Mouse (Mus musculus) brain, embryonic 14.5 days (tissue): Measurements from ENCODE around the gene Map9. TPM values are rescaled to one million over a fixed set of nuclear protein-coding genes. Genes with fewer than 3 reads are reported as not detected.
"Not testable (repeated sequence)": the region's sequence is repeated elsewhere in the genome, so short reads cannot be mapped to it uniquely, and the experiment has no call there.

Experiments
- DNase-seq: peaks from one replicate; pipeline ENCODE4 v3.0.0-alpha.2; 2011; ENCODE audit warnings: low read depth
- CTCF ChIP-seq: fragments of 200-500 bp; IDR thresholded peaks from 2 replicates; pipeline ENCODE4 v1.5.1; 2012; ENCODE audit warnings: inconsistent platforms, mild to moderate bottlenecking, moderate library complexity, borderline replicate concordance; ENCODE audit not compliant: insufficient read depth, insufficient read length; ENCODE audit errors: extremely low read depth
- POLR2A ChIP-seq: fragments of 200-500 bp; IDR thresholded peaks from 2 replicates; pipeline ENCODE4 v1.6.1; 2012; ENCODE audit warnings: mild to moderate bottlenecking, inconsistent platforms, borderline replicate concordance; ENCODE audit not compliant: poor library complexity, insufficient read depth, insufficient read length, severe bottlenecking; ENCODE audit errors: extremely low read depth
- polyA plus RNA-seq: library from polyadenylated mRNA; depleted of rRNA; stranded (reverse); fragments of >200 nt; gene quantifications from 2 replicates; pipeline ENCODE4 v1.2.3, GENCODE M21; 2012; rRNA removed

Map9 gene
- polyA plus RNA-seq, 1 experiment, result 32.5 TPM

DNA sequence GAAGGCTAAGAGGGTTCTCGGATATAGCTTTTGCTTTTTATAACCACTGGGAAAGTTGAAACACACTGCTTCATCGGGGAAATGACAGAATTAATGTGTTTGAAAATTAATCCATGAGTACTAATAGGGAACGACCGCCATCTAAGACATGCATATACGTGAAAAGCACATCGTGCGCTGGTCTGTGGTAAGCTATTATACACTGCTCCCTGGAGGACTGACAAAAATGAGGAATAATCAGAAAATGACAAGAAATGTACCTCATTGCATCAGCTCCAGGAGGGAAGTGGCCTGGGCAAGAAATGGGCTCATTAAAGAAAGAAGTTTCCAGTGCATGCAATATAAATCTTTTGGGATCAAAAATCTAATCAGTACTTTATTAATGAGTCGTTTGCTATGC is 77.5 kb downstream of the Map9 start:
- peak; percentile 13 for DNase-seq

DNA sequence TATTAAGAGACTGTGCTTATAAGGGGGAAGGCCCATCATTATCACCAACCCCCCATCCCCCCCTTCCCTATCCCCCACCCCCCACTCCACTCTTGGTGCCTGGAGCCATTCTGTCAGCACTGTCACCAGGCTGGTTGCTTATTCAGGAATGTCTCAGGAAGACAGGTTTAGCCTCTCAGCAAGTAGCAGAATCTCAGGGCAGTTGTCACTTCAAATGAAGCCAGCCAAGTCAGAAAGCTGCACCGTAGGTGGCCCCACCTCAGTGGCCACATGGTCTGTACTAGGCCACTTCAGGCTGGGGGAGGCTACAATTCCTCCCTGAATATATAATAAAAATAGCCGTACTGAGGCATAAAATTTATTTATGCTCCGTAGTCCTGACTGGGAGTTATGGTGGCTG is 83.1 kb downstream of the Map9 start:
- no peak for DNase-seq
- TF ChIP-seq POLR2A, result no peak

More for the DNA sequence above, 77.5 kb downstream of the Map9 start:
- TF ChIP-seq CTCF (no peak), POLR2A (no peak)

DNA sequence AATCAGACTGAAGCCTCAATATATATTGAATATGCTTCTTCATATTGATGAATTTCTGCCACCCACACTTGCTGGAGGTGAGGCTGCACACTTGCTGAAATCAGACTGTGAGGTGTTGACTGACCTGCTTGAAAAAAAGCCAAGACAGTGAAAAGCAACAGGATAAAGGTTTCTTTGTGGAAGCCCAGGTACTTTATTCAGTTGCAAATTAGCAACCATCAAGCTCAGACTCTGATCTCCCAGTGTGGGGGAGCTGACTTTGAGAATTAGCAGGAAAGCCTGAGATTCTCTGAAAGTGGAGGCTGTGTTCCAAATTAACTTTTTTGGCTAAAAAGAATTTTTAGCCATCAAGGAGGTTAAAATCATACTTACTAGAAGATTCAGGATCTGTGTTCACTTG is 83.8 kb downstream of the Map9 start:
- not testable (repeated sequence) for DNase-seq

Other genes starting within 250 kb of the Map9 start
- 14.0 and 16.5 TPM in 2 replicates for gene Gucy1a1, start 212.3 kb upstream of the Map9 start, polyA plus RNA-seq
- gene Npy2r, start 190.0 kb downstream of the Map9 start, polyA plus RNA-seq, result 1.2 and 1.6 TPM in 2 replicates